Mouse (Mus musculus) stomach, embryonic 15.5 days (tissue): ENCODE data around the gene Scn3b. TPM values are rescaled to one million over a fixed set of nuclear protein-coding genes. Genes with fewer than 3 reads are reported as not detected.

Experiments
- ATAC-seq: fragments of 200-750 bp; cut with Nextera tagmentation; 2 replicates; pipeline ENCODE4 v1.8.0; 2017; ENCODE audit warnings: low read depth, moderate number of reproducible peaks, moderate TSS enrichment; ENCODE audit not compliant: insufficient read depth, low FRiP score
- H3K27ac ChIP-seq: fragments of 300-500 bp; sonication (generic); 2 replicates; pipeline ENCODE4 v1.5.1; 2015; ENCODE audit warnings: mild to moderate bottlenecking, inconsistent platforms
- H3K27me3 ChIP-seq: fragments of 300-500 bp; sonication (generic); replicated peaks from 2 replicates; pipeline ENCODE4 v1.6.1; 2015; ENCODE audit warnings: inconsistent platforms
- H3K36me3 ChIP-seq: fragments of 300-500 bp; sonication (generic); 2 replicates; pipeline ENCODE4 v1.6.1; 2015; ENCODE audit warnings: inconsistent platforms
- H3K4me1 ChIP-seq: fragments of 300-500 bp; sonication (generic); 2 replicates; pipeline ENCODE4 v1.6.1; 2015; ENCODE audit warnings: inconsistent platforms
- H3K4me2 ChIP-seq: fragments of 300-500 bp; sonication (generic); 2 replicates; pipeline ENCODE4 v1.6.1; 2015; ENCODE audit warnings: mild to moderate bottlenecking, inconsistent platforms
- H3K4me3 ChIP-seq: fragments of 300-500 bp; sonication (generic); replicated peaks from 2 replicates; pipeline ENCODE4 v1.5.1; 2015; ENCODE audit warnings: inconsistent platforms
- H3K9ac ChIP-seq: fragments of 300-500 bp; sonication (generic); 2 replicates; pipeline ENCODE4 v1.6.1; 2015; ENCODE audit warnings: inconsistent platforms
- H3K9me3 ChIP-seq: fragments of 300-500 bp; sonication (generic); 2 replicates; pipeline ENCODE4 v1.6.1; 2016; ENCODE audit warnings: inconsistent platforms
- WGBS: fragments of 180-500 bp; shearing (Covaris S2); methylation state at CpG from one replicate; pipeline ENCODE4 v1.1.7; 2015; 5-methylcytosine and 5-hydroxymethylcytosine counted together
- polyA plus RNA-seq: library from polyadenylated mRNA; unstranded; fragments of >200 nt; fragmentation: Nextera tagmentation; extraction: Ambion mirVana; gene quantifications from 2 replicates; pipeline ENCODE4 v1.2.1, GENCODE M21; 2015

Scn3b gene
- polyA plus RNA-seq, 1 experiment from 2014 or later, result 5.2 TPM

DNA sequence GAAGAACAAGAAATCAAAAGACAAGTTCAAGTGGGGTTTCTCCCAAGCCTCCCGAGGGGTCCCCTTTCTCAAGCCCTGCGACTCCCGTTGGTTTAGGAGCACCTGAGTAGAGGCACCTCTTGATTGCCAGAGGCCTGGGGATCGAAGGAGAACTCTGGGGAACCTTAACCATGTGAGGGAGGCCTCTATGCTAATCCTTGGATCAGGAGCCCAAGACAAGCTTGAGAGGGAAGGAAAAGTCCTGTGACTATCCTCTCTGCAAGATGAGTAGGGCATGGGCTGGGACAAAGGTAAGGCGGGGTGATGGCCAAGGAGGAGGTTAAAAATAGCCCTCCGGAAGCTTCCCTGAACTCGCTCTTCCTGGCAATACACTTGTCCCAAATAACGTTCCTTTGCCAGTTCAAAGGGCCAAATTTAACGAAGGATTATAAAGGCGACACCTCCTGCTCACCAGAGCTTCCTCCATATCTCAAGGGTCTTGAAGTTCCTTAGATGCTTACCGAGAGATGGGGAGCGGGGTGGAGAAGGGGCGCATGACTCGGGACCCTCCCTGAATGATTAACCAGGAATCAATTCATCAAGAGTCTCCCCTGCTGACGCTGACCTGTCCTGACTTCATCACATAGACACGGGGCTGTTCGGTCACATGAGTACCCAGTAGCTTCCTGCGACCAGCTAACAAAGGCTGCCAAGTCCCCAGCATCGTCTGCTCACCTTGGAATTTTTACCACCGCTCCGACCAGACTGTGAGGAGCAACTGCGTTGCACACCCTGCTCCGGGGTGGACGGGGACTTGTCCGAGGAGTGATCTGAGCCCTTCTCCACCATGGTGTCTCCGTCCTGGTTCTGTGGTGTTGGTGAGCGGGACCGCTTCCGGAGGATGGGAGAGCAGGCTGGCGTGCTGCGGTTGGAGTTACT is 64.0 kb downstream of the Scn3b start:
- Histone ChIP-seq H3K36me3 (no peaks in the 10 kb centered on the region), H3K9ac (no peak overlapping the region), H3K4me1 (no peaks in the 10 kb centered on the region), H3K27me3 (no peaks in the 10 kb centered on the region), H3K4me2 (no peak overlapping the region), H3K27ac (no peak overlapping the region), H3K4me3 (no peak overlapping the region), H3K9me3 (no peaks in the 10 kb centered on the region)
- ATAC-seq, result no peak
- WGBS, result 73% methylated on average over 31 of the region's 31 CpGs

DNA sequence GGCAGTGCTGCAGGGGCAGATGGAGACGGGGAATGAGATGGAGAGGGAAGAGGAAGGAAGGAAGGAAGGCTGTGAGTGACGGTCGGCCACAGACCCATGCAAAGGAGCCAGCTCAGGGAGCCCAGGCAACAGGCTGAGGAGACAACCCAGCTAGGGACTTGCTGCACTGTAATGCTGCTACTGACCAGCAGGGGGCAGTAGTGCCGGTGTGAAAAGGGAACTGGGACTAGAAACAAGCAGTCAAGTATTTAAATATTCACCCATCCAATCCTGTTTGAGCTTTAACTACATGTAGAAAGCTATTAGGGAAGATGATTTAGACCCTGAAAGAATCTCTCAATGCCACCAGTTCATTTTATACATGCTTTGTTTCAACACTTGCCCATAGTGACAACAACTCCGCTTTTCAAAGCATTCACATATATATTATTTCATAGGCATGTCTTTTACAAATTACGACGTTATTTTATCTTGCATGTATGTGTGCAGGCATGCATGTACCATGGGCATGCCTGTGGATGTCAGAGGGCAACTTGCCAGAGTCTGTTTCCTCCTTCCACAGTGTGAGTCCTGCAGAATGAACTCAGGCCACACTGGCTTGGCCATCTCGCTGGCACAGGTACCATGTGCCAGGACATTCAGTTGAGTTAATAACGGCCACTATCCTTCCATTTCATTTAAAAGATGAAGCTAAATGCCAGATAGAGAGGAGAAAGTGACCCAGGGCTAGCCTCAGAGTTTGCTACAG is 64.8 kb downstream of the Scn3b start:
- no peak for ATAC-seq
- H3K9me3 ChIP-seq, result no peaks in the 10 kb centered on the region
- WGBS, result 55% methylated on average over 9 of the region's 9 CpGs

DNA sequence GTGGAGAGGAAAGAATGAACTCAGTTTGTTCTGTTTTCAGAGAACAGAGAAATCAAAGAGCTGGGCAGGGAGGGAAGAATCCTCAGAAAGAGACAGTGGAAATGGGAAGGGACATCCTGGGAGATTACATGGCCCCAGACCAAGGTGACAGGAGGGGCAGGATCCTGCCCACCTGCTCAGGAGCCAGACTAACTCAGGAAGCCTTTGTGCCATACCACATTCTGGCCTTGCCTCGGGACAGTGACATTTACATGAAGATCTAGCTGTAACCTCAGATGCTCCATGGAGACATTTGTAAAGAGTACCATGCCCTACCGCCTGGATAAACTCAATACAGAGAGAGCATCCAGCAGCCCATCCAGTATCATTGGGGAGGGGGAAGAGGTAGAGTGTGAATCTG is 65.6 kb downstream of the Scn3b start:
- WGBS, result 79% methylated on average over 2 of the region's 2 CpGs
- H3K4me1 ChIP-seq, result no peaks in the 10 kb centered on the region
- H3K4me3 ChIP-seq, result no peak overlapping the region
- no peaks in the 10 kb centered on the region for H3K27me3 ChIP-seq
- no peak overlapping the region for H3K4me2 ChIP-seq
- no peak overlapping the region for H3K9ac ChIP-seq
- no peaks in the 10 kb centered on the region for H3K9me3 ChIP-seq
- no peak for ATAC-seq
- H3K27ac ChIP-seq, result no peak overlapping the region
- no peaks in the 10 kb centered on the region for H3K36me3 ChIP-seq

More for the DNA sequence above, 64.8 kb downstream of the Scn3b start:
- Histone ChIP-seq H3K9ac (no peak overlapping the region), H3K36me3 (no peaks in the 10 kb centered on the region), H3K4me1 (no peaks in the 10 kb centered on the region), H3K4me3 (no peak overlapping the region), H3K27me3 (no peaks in the 10 kb centered on the region), H3K27ac (no peak overlapping the region), H3K4me2 (no peak overlapping the region)

DNA sequence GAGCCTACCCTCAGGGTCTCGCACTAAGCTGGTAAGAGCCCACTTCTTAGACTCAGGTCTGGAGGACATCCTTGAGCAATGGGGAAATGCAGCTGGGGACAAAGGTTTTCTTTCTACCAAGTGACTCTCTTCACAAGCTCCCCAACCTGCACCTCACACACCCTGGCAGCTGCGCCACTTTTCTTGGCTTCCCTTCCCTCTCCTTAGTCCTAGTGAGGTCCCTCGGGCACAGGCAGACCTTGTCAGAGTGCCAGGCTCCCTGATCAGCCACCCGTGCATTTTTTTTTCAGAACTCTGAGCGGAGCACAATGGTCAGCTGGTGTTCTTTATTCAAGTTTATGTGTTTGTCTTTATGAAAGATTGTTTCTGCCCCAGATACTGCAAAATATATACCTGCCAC is 67.7 kb downstream of the Scn3b start:
- 71% methylated on average over 5 of the region's 5 CpGs for WGBS
- Histone ChIP-seq H3K27ac (no peak overlapping the region), H3K9me3 (no peaks in the 10 kb centered on the region), H3K4me2 (no peak overlapping the region), H3K4me3 (no peak overlapping the region), H3K36me3 (no peaks in the 10 kb centered on the region), H3K4me1 (no peaks in the 10 kb centered on the region), H3K9ac (no peak overlapping the region), H3K27me3 (no peaks in the 10 kb centered on the region)
- no peak for ATAC-seq

- Histone ChIP-seq H3K27ac (no peak overlapping the region), H3K9me3 (no peaks in the 10 kb centered on the region), H3K36me3 (no peaks in the 10 kb centered on the region), H3K4me3 (no peak overlapping the region), H3K9ac (no peak overlapping the region), H3K4me2 (no peak overlapping the region), H3K4me1 (no peaks in the 10 kb centered on the region), H3K27me3 (no peaks in the 10 kb centered on the region)
- no peak for ATAC-seq
- 73% methylated on average over 4 of the region's 4 CpGs for WGBS
These were observed 68.3 kb downstream of the Scn3b start for GRCm38 (mm10) chr9:40337131-40337820.

- Histone ChIP-seq H3K27ac (no peak overlapping the region), H3K4me3 (no peak overlapping the region), H3K4me1 (no peaks in the 10 kb centered on the region), H3K27me3 (no peaks in the 10 kb centered on the region), H3K4me2 (no peak overlapping the region), H3K9me3 (no peaks in the 10 kb centered on the region), H3K9ac (no peak overlapping the region), H3K36me3 (no peaks in the 10 kb centered on the region)
- WGBS, result 47% methylated on average over 9 of the region's 9 CpGs
- no peak for ATAC-seq
These were observed 70.6 kb downstream of the Scn3b start for GRCm38 (mm10) chr9:40339578-40339977.

Other genes with a start within 250 kb of the Scn3b start
- not detected in 2 replicates for gene Olfr981, start 247.8 kb upstream of the Scn3b start, polyA plus RNA-seq
- not detected in 2 replicates for gene Olfr982, start 195.4 kb upstream of the Scn3b start, polyA plus RNA-seq
- not detected in 2 replicates for gene Olfr983, start 175.6 kb upstream of the Scn3b start, polyA plus RNA-seq
- gene Olfr984, start 155.0 kb upstream of the Scn3b start, polyA plus RNA-seq, result not detected in 2 replicates
- gene Olfr985, start 139.0 kb upstream of the Scn3b start, polyA plus RNA-seq, result not detected in 2 replicates
- gene Tmem225, start 121.1 kb upstream of the Scn3b start, polyA plus RNA-seq, result not detected in 2 replicates
- gene Olfr986, start 88.3 kb upstream of the Scn3b start, polyA plus RNA-seq, result not detected in 2 replicates
- 4.2 and 4.7 TPM in 2 replicates for gene Zfp202, start 76.9 kb upstream of the Scn3b start, polyA plus RNA-seq